Mouse (Mus musculus): Measurements from ENCODE around the gene Nup205.

DNA sequence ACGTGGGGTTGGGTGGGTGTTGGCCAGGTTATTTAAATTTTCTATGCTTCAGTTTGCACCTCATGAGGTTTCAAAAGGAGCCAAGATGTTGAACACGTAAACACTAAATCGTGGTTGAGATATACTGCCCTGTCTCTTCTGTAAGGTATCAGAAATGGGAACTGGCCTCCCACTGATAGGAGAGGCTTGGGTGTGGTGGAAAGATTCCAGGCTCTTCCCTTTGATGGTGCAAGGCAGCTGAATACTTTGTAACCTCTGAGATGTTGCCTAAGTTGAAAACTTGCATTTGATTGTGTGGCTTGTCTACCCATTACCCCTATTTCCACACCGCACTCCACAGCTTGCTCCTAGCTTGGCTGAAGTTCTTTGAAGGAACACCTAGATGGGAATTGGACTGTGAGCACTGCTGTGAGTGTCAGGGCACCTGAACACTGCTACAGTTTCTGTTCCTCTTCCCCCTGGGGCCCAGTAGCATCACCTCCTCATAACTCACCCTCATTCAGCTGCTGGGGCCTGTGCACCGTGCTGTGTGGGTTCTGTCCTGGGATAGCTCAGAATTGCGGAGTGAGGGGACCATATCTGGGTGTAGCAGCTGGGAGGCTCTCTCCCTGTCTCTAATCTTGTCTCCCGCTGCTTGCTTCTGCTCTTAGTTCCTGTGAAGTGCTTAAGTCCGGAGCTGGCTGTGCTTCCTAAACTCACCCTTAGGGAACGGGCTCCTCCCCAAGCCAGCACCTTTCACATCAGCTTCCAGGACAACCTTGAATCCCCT lies 77.1 kb downstream of the Nup205 start:
- TF ChIP-seq EP300 (optimal IDR thresholded peaks at IDR 0.05) = no peak
- TF ChIP-seq CTCF (IDR thresholded peaks at IDR 0.05; ENCODE audit: low read depth) = peak; percentile 7; the same call in 1 of the 2 replicates

Measured in stomach, postnatal 0 days (tissue).